Mouse (Mus musculus): ENCODE data around the gene Hexb. TPM values are rescaled to one million over a fixed set of nuclear protein-coding genes. Genes with fewer than 3 reads are reported as not detected.

Hexb gene
- polyA plus RNA-seq, 1 experiment from 2014 or later, result 29.2 TPM

DNA sequence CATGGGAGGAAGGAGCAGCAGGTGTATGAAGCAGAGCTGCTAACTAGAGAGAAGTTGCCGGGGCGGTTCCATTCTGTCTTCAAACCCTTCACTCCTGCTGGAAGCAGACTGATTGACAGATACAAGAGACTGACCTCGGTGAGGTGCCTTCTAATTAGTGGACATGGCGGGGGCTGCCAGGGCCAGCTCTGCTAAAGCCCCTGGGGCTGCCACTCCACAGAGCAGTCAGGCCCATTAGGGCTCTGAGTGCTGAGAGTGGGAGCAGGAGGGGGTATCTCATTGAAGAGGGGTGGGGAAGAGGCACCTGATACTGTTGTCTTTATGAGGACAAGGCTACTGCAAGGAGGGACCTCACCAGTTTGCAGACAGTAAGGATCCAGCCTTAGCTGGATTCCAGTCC lies 17.4 kb upstream of the Hexb start:
- Histone ChIP-seq H3K9me3 (no peaks in the 10 kb centered on the region), H3K27ac (no peak overlapping the region)
- ATAC-seq (ENCODE audit: low FRiP score, low read depth), result no peak

DNA sequence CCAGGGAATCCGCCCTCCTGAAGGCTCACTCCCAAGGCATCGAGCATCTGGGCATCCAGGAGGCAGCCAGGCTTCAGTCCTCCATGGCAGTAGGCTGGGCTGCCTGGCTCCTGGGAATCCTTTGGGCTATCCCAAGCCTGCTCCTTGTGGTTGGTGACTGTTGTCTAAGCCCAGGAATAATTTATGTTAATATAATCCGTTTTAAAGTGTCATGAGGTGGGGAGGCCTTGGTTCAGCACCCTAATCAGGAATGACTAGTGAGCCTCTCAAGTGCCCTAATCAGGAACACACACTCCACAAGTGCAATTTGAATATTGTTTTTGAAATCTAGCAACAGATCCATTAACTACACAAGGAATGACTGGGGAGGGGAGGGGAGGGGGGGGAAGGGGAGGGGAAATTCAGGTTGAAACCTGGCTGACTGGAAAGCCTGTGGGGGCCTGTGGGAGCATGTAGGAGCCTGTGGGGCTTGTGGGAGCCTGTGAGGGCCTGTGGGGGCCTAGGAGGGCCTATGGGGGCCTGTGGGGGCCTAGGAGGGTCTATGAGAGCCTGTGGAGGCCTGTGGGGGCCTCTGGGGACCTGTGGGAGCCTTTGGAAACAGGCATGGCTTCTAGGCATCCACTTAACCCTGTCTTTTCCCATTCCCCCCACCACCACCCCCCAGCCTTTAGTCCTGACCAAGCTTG lies 16.6 kb upstream of the Hexb start:
- peaks cover 7% of the 10 kb centered on the region; the same call in 1 of the 2 replicates for H3K4me1 ChIP-seq
- H3K4me2 ChIP-seq (replicated peaks), result no peak overlapping the region
- H3K27me3 ChIP-seq (replicated peaks), result no peaks in the 10 kb centered on the region
- ATAC-seq (ENCODE audit: low FRiP score, low read depth), result no peak
- H3K9ac ChIP-seq, result no peak overlapping the region
- 62% methylated on average over 3 of the region's 3 CpGs for WGBS
- no peaks in the 10 kb centered on the region for H3K36me3 ChIP-seq
- H3K4me3 ChIP-seq, result no peak overlapping the region
- 0 out of 2 replicates have a peak, but pooled peaks cover 3% of the 10 kb centered on the region for H3K9me3 ChIP-seq
- H3K27ac ChIP-seq, result no peak overlapping the region

More for the DNA sequence above, 17.4 kb upstream of the Hexb start:
- no peaks in the 10 kb centered on the region for H3K36me3 ChIP-seq
- H3K4me2 ChIP-seq (replicated peaks), result no peak overlapping the region
- no peaks in the 10 kb centered on the region for H3K27me3 ChIP-seq (replicated peaks)
- H3K9ac ChIP-seq, result no peak overlapping the region
- H3K4me3 ChIP-seq, result no peak overlapping the region
- H3K4me1 ChIP-seq, result peaks cover 7% of the 10 kb centered on the region; the same call in 1 of the 2 replicates
- WGBS, result 57% methylated on average over 4 of the region's 4 CpGs

DNA sequence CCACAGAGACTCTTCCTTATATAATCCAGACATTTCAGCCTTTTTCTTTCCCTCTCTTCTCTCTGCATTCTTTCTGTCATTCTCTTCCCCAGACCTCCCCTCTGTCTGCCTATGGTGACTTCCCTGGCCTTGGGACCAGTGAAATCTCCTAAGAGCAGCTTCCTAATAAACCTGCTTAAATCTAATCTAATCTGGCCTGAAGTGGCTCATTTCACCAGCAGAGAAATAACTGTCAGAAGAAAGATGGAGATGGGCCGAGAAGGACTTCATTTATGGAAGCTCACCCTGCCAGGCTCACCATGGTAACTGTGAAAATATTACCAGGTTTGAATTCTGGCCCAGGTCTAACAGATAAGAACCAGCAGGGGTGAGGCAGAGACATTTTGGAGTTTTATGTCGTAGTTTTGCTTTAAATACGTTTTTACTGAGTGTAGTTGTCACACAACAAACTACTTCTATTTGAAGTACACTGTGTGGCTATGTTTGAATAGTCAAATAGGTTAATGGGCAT lies 10.4 kb upstream of the Hexb start:
- no peak for ATAC-seq (ENCODE audit: low FRiP score, low read depth)
- H3K4me1 ChIP-seq, result no peaks in the 10 kb centered on the region
- no peak overlapping the region for H3K27ac ChIP-seq
- 74% methylated on average over 3 of the region's 3 CpGs for WGBS
- no peak overlapping the region for H3K4me2 ChIP-seq (replicated peaks)
- no peak overlapping the region for H3K4me3 ChIP-seq
- H3K9me3 ChIP-seq, result 0 out of 2 replicates have a peak, but pooled peaks cover 3% of the 10 kb centered on the region
- no peak overlapping the region for H3K9ac ChIP-seq
- no peaks in the 10 kb centered on the region for H3K27me3 ChIP-seq (replicated peaks)
- no peaks in the 10 kb centered on the region for H3K36me3 ChIP-seq

DNA sequence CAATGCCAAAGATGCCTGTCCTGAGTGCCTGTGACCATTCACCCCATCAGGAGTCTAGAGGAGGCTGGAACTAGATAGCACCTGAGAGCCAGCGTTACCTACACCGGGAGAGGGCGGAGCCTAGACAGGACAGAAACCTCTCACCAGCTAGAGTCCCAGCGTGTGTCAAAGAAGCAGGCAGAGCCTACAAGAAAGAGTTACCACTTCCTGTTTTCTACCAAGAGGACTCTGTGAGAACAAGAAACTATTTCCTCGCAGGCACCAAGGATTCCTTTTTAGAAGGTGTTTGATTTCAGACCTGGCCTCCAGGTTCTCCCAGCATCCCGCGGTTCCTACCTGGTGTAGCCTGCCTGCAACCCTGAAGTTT lies 9.9 kb upstream of the Hexb start:
- Histone ChIP-seq H3K4me1 (no peaks in the 10 kb centered on the region), H3K9me3 (0 out of 2 replicates have a peak, but pooled peaks cover 3% of the 10 kb centered on the region), H3K4me3 (no peak overlapping the region), H3K36me3 (no peaks in the 10 kb centered on the region), H3K4me2 (replicated peaks) (no peak overlapping the region), H3K9ac (no peak overlapping the region), H3K27me3 (replicated peaks) (no peaks in the 10 kb centered on the region), H3K27ac (no peak overlapping the region)
- WGBS, result 62% methylated on average over 7 of the region's 7 CpGs
- no peak for ATAC-seq (ENCODE audit: low FRiP score, low read depth)

DNA sequence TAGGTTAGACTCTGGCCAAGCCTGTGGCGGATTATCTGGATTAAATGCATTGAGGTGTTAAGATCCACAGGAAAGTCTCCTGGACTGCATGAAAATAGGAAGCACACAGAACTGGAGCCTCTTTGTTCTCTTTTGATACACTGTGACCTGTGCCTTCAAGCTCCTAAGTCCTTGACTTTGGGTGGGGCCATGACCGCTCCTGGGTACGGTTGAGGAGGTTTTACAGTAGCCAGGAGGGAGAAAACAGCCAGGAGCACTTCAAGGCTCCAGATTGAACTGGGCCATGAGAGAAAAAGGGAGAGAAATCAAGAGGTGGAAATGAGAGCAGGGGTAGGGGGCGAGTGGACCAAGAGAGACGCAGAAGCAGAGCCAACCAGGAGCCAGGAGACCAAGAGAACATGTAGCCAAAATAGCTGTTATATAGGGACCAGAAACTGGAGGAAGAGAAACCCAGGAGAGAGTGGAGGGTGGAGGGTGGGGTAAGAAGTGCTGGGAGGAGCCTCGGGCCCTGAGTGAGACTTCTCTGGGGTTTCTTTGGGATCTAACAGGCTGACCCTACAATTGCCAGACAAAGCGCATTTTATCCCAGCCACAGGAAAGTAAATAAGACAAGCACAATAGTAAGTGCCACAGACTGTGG lies 9.4 kb upstream of the Hexb start:
- Histone ChIP-seq H3K4me2 (replicated peaks) (no peak overlapping the region), H3K36me3 (no peaks in the 10 kb centered on the region), H3K27me3 (replicated peaks) (no peaks in the 10 kb centered on the region), H3K9ac (no peak overlapping the region), H3K4me1 (no peaks in the 10 kb centered on the region), H3K9me3 (0 out of 2 replicates have a peak, but pooled peaks cover 3% of the 10 kb centered on the region), H3K27ac (no peak overlapping the region), H3K4me3 (no peak overlapping the region)
- 89% methylated on average over 7 of the region's 7 CpGs for WGBS
- no peak for ATAC-seq (ENCODE audit: low FRiP score, low read depth)

DNA sequence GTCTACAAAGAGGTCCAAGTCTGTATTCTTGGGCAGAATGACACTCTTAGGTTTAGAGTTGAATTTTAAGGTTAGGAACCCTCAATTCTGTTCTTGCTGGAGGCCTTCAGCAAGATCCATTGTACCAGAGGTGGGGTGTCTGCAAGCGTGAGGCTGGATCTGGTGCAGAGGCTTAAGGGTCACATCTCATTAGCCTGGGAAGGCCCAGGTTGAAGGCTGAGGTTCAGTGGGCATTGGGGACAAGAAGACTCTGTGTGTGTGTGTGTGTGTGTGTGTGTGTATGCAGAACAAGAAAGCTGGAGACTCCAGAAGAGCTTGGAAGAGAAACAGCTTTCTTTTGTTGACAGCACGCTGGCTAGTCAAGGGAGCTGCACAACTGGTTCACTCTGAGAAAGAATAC lies 7.9 kb upstream of the Hexb start:
- WGBS, result 93% methylated on average over 2 of the region's 2 CpGs
- no peak for ATAC-seq (ENCODE audit: low FRiP score, low read depth)
- H3K4me3 ChIP-seq, result no peak overlapping the region
- H3K36me3 ChIP-seq, result no peaks in the 10 kb centered on the region
- no peak overlapping the region; the same call in 1 of the 2 replicates for H3K4me2 ChIP-seq (replicated peaks)
- H3K27ac ChIP-seq, result no peak overlapping the region
- H3K4me1 ChIP-seq, result no peaks in the 10 kb centered on the region
- no peak overlapping the region for H3K9ac ChIP-seq
- no peaks in the 10 kb centered on the region for H3K27me3 ChIP-seq (replicated peaks)
- H3K9me3 ChIP-seq, result 0 out of 2 replicates have a peak, but pooled peaks cover 3% of the 10 kb centered on the region

DNA sequence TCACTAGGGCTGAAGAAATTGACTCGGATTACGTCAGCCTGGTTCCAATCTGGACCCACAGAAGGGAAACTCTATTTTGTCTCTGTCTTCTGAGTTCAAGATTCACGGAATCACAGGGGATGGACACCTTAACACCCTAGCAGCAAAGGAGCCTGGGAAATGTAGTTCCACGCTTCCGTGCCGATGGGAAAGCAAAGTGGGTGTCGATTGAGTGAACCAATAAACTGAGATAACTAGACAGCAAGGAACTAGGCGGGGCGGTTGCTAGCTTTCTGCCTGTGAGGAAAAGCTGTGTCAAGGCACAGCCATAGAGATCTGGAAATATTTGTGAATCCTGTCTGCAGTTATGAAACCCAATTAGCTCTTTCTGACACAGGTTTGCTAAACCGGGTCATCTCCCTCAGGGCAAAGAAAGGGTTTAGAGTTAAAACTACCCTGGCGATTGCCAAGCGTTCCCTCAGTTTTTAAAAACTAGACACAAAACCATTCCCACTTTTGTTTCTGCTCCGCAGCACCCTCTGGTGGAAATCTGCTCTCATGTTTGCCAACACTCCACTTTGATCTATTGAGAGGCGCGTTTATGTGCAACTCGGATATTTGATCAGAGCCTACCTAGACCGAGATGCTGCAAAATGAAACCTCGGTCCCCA lies 7.0 kb upstream of the Hexb start:
- H3K27ac ChIP-seq, result no peak overlapping the region
- WGBS, result 20% methylated on average over 18 of the region's 18 CpGs
- no peaks in the 10 kb centered on the region for H3K27me3 ChIP-seq (replicated peaks)
- H3K4me3 ChIP-seq, result peak overlapping the region; percentile 29
- no peak overlapping the region for H3K9ac ChIP-seq
- H3K36me3 ChIP-seq, result no peaks in the 10 kb centered on the region
- peak overlapping the region; percentile 63 for H3K4me2 ChIP-seq (replicated peaks)
- 0 out of 2 replicates have a peak, but pooled peaks cover 2% of the 10 kb centered on the region for H3K9me3 ChIP-seq
- no peaks in the 10 kb centered on the region for H3K4me1 ChIP-seq
- peak; percentile 50; the same call in 1 of the 2 replicates for ATAC-seq (ENCODE audit: low FRiP score, low read depth)

DNA sequence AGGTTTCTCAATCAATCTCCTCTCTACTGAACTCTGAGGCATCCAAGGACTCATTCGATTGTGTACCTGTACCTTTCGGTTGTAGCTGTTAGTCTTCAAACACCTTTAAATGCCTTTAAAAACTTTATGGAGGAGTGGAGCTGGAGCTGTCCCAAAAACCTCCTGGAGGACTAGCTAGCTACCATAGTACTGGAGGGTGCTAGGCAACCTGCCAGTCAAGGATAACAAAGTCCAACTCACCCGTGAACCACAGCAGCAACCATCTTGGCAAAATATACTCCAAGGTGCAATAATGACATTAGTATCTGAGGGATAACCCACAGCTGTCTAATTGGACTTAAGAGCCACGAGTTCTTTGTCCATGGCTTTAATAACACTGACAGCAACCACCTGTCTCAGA lies 3.7 kb upstream of the Hexb start:
- H3K9ac ChIP-seq, result no peak overlapping the region
- no peaks in the 10 kb centered on the region for H3K9me3 ChIP-seq
- no peak overlapping the region for H3K27ac ChIP-seq
- no peaks in the 10 kb centered on the region for H3K27me3 ChIP-seq (replicated peaks)
- H3K4me2 ChIP-seq (replicated peaks), result no peak overlapping the region
- no peaks in the 10 kb centered on the region for H3K36me3 ChIP-seq
- WGBS, result 83% methylated on average over 4 of the region's 4 CpGs
- H3K4me3 ChIP-seq, result no peak overlapping the region
- ATAC-seq (ENCODE audit: low FRiP score, low read depth), result no peak
- H3K4me1 ChIP-seq, result no peaks in the 10 kb centered on the region; the same call in 1 of the 2 replicates

DNA sequence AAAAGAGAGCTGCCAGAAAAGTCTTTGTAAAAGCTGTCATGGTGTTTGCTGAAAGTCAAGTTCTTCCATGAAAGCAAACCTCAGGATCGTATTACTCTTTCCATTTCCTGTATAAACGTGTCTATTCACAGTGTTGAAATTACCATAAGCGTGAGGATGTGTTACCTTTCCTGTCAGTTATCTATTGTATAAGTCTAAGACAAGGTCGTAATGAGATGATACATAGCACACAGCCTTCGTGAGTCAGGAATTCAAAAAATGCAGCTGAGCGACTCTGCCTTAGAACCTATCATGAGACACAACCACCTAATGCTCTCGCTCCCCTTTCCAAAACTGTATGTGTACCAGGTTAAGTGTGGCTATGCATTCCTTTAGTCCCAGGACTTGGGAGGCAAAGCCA lies 2.9 kb upstream of the Hexb start:
- no peaks in the 10 kb centered on the region for H3K36me3 ChIP-seq
- WGBS, result 82% methylated on average over 7 of the region's 7 CpGs
- H3K27ac ChIP-seq, result no peak overlapping the region
- no peaks in the 10 kb centered on the region for H3K9me3 ChIP-seq
- no peaks in the 10 kb centered on the region; the same call in 1 of the 2 replicates for H3K4me1 ChIP-seq
- no peaks in the 10 kb centered on the region for H3K27me3 ChIP-seq (replicated peaks)
- H3K4me3 ChIP-seq, result no peak overlapping the region
- ATAC-seq (ENCODE audit: low FRiP score, low read depth), result no peak
- H3K9ac ChIP-seq, result no peak overlapping the region
- no peak overlapping the region for H3K4me2 ChIP-seq (replicated peaks)

DNA sequence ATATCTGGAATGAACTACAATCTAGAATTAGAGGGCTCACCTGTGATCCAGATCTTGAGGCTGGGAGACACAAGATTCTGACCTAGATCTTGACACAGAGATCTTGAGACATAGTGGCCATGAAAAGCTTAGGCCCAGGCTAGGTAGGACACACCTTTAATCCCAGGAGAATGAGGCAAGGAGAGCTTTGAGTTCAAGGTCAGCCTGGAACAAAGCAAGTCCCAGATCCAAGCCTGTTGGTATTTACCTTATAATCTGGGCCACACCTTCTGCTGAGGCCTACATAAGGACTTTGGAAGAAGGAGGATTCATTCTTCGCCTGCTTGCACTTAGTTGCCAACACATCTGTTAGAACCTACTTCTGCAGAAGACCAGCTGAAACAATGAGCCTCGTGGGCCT lies 966 bp upstream of the Hexb start:
- whole genome bisulfite sequencing, result 79% methylated on average over 2 of the region's 2 CpGs
- Histone ChIP-seq H3K4me2 (replicated peaks) (no peak overlapping the region), H3K4me1 (no peaks in the 10 kb centered on the region; the same call in 1 of the 2 replicates), H3K36me3 (no peaks in the 10 kb centered on the region), H3K27me3 (replicated peaks) (no peaks in the 10 kb centered on the region), H3K9ac (no peak overlapping the region), H3K27ac (no peak overlapping the region), H3K4me3 (no peak overlapping the region), H3K9me3 (no peaks in the 10 kb centered on the region)
- ATAC-seq (ENCODE audit: low FRiP score, low read depth), result no peak

DNA sequence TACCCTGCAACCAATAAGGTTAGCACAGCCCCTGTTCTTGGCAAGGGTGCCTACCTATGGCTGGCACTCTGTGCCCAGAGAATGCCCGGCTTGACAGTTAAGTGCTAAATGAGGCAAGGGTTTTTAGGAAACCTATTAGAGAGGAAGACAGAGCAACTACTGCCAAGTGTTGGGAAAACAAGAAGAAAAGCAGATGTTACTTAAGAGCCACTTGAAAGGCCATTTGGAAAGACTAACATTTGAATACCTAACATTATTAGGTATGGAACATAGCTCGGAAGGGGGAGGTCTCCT lies 1.3 kb downstream of the Hexb start:
- Histone ChIP-seq H3K27me3 (replicated peaks) (no peaks in the 10 kb centered on the region), H3K4me3 (no peak overlapping the region), H3K27ac (no peak overlapping the region), H3K9ac (no peak overlapping the region), H3K36me3 (no peaks in the 10 kb centered on the region), H3K4me1 (no peaks in the 10 kb centered on the region; the same call in 1 of the 2 replicates), H3K9me3 (no peaks in the 10 kb centered on the region), H3K4me2 (replicated peaks) (no peak overlapping the region)
- WGBS, result 87% methylated on average over 2 of the region's 2 CpGs
- ATAC-seq (ENCODE audit: low FRiP score, low read depth), result no peak

DNA sequence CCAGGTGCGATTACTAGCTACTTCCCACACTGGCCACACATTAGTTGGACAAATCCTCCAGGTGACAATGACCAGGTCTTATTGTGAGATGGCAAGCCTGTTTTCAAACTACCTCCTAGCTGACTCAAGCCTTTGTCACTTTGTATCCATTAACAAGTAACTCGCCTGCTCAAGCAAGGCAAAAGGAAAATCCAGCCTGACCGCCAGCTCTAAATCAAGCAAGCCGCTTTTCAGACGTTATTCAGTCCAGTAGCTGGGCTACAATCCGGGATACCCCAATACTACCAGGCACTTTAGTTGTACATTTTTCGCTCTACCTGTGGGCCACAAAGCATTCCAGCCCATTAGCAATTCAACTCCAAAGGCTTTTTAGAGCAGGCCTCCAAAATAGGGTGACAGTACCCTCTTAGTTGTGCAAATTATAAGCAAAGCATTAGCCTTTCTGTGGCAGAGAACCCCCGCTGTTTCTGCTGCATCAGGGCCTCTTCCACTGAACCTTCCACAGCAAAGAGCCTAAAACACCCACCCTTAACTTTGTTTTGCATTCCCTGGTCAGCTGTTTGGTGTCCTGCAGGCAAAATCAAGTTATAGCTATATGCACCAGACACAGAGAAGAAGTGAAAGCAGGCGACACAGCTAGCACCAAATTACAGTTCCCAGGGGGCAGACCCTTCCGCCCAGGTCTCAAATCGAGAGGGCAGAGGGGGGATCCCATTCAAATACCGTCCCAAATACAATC lies 1.8 kb downstream of the Hexb start:
- H3K4me2 ChIP-seq (replicated peaks), result no peak overlapping the region
- 49% methylated on average over 12 of the region's 12 CpGs for WGBS
- no peaks in the 10 kb centered on the region; the same call in 1 of the 2 replicates for H3K4me1 ChIP-seq
- no peak overlapping the region for H3K27ac ChIP-seq
- no peak overlapping the region for H3K9ac ChIP-seq
- H3K27me3 ChIP-seq (replicated peaks), result no peaks in the 10 kb centered on the region
- H3K36me3 ChIP-seq, result no peaks in the 10 kb centered on the region
- no peak for ATAC-seq (ENCODE audit: low FRiP score, low read depth)
- H3K9me3 ChIP-seq, result no peaks in the 10 kb centered on the region
- no peak overlapping the region for H3K4me3 ChIP-seq

Measured in neural tube, embryonic 12.5 days (tissue).